Mouse (Mus musculus) embryonic facial prominence, embryonic 12.5 days (tissue): ENCODE measurements around the gene Bdp1. TPM values are rescaled to one million over a fixed set of nuclear protein-coding genes. Genes with fewer than 3 reads are reported as not detected.
"Not testable (repeated sequence)": the region's sequence is repeated elsewhere in the genome, so short reads cannot be mapped to it uniquely, and the experiment has no call there.

Source experiments
- ATAC-seq: fragments of 200-750 bp; cut with Nextera tagmentation; 2 replicates; pipeline ENCODE4 v1.8.0; 2017; ENCODE audit not compliant: insufficient number of reproducible peaks, insufficient read depth, low FRiP score, low TSS enrichment
- H3K27ac ChIP-seq: fragments of 300-500 bp; sonication (generic); 2 replicates; pipeline ENCODE4 v1.5.1; 2016; ENCODE audit warnings: mild to moderate bottlenecking
- H3K27me3 ChIP-seq: fragments of 300-500 bp; sonication (generic); 2 replicates; pipeline ENCODE4 v1.6.1; 2016; ENCODE audit warnings: mild to moderate bottlenecking, moderate library complexity
- H3K36me3 ChIP-seq: fragments of 300-500 bp; sonication (generic); 2 replicates; pipeline ENCODE4 v1.6.1; 2016; ENCODE audit warnings: mild to moderate bottlenecking
- H3K4me1 ChIP-seq: fragments of 300-500 bp; sonication (generic); 2 replicates; pipeline ENCODE4 v1.6.1; 2016
- H3K4me2 ChIP-seq: fragments of 300-500 bp; sonication (generic); replicated peaks from 2 replicates; pipeline ENCODE4 v1.6.1; 2016; ENCODE audit warnings: mild to moderate bottlenecking, moderate library complexity
- H3K4me3 ChIP-seq: fragments of 300-500 bp; sonication (generic); 2 replicates; pipeline ENCODE4 v1.5.1; 2016; ENCODE audit warnings: mild to moderate bottlenecking
- H3K9ac ChIP-seq: fragments of 300-500 bp; sonication (generic); 2 replicates; pipeline ENCODE4 v1.6.1; 2016; ENCODE audit warnings: mild to moderate bottlenecking, moderate library complexity
- H3K9me3 ChIP-seq: fragments of 300-500 bp; sonication (generic); 2 replicates; pipeline ENCODE4 v1.6.1; 2016; ENCODE audit warnings: mild to moderate bottlenecking, moderate library complexity
- whole genome bisulfite sequencing: fragments of 180-500 bp; shearing (Covaris S2); methylation state at CpG from one replicate; pipeline ENCODE4 v1.1.7; 2016; 5-methylcytosine and 5-hydroxymethylcytosine counted together
- polyA plus RNA-seq: library from polyadenylated mRNA; unstranded; fragments of >200 nt; fragmentation: Nextera tagmentation; extraction: Ambion mirVana; gene quantifications from 2 replicates; pipeline ENCODE4 v1.2.1, GENCODE M21; 2016

The Bdp1 gene
- polyA plus RNA-seq, 1 experiment from 2014 or later, result 35.6 TPM

GRCm38 (mm10) chr13:100071473-100071872 lies 32.4 kb downstream of the Bdp1 start:
- Histone ChIP-seq H3K4me3 (no peak overlapping the region), H3K4me2 (no peak overlapping the region), H3K36me3 (peaks cover 66% of the 10 kb centered on the region), H3K9ac (no peak overlapping the region), H3K27me3 (no peaks in the 10 kb centered on the region), H3K9me3 (no peaks in the 10 kb centered on the region), H3K27ac (no peak overlapping the region), H3K4me1 (no peaks in the 10 kb centered on the region)
- no peak for ATAC-seq
- 90% methylated on average over 8 of the region's 8 CpGs for WGBS

- Histone ChIP-seq H3K9ac (no peak overlapping the region), H3K4me3 (no peak overlapping the region), H3K36me3 (peaks cover 56% of the 10 kb centered on the region), H3K27ac (no peak overlapping the region), H3K4me2 (no peak overlapping the region), H3K4me1 (no peaks in the 10 kb centered on the region), H3K27me3 (no peaks in the 10 kb centered on the region), H3K9me3 (no peaks in the 10 kb centered on the region)
- ATAC-seq, result no peak
- 85% methylated on average over 6 of the region's 6 CpGs for WGBS
Measured at GRCm38 (mm10) chr13:100067821-100068220, 36.0 kb downstream of the Bdp1 start.

DNA sequence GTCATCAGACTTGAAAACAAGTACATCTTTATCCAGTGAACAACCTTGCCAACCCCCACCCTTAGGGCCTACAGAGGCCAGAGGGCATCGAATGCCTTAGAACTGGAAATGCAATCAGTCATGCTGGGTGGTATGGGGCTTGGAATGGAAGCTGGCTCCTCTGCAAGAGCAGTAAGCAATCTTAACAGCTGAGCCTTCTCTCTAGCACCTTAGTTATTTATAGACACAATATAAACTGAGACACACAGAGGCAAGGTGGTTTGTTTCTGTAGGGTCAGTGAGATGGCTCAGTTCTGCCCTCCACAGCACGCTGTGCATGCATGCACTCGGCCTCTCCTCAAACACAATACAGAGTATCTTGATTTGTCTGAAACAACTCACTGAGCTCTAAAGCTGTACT lies 39.9 kb downstream of the Bdp1 start:
- no peaks in the 10 kb centered on the region for H3K27me3 ChIP-seq
- H3K9ac ChIP-seq, result no peak overlapping the region
- peaks cover 62% of the 10 kb centered on the region for H3K36me3 ChIP-seq
- no peak for ATAC-seq
- no peaks in the 10 kb centered on the region for H3K9me3 ChIP-seq
- no peak overlapping the region for H3K4me3 ChIP-seq
- WGBS, result 94% methylated on average over 3 of the region's 3 CpGs
- no peak overlapping the region for H3K27ac ChIP-seq
- no peaks in the 10 kb centered on the region for H3K4me1 ChIP-seq
- H3K4me2 ChIP-seq, result no peak overlapping the region

- H3K27ac ChIP-seq, ATAC-seq, H3K4me1 ChIP-seq, H3K4me2 ChIP-seq, H3K4me3 ChIP-seq, H3K27me3 ChIP-seq, H3K9ac ChIP-seq, H3K9me3 ChIP-seq: not testable (repeated sequence)
- WGBS, result 96% methylated on average over 8 of the region's 8 CpGs
- peaks cover 74% of the 10 kb centered on the region for H3K36me3 ChIP-seq
Measured at GRCm38 (mm10) chr13:100057738-100058137, 46.1 kb downstream of the Bdp1 start.

GRCm38 (mm10) chr13:100026013-100026412 lies 77.9 kb downstream of the Bdp1 start:
- no peak overlapping the region for H3K4me3 ChIP-seq
- ATAC-seq, result no peak
- peaks cover 59% of the 10 kb centered on the region for H3K36me3 ChIP-seq
- no peaks in the 10 kb centered on the region for H3K4me1 ChIP-seq
- WGBS, result 87% methylated on average over 6 of the region's 6 CpGs
- H3K27me3 ChIP-seq, result no peaks in the 10 kb centered on the region
- no peak overlapping the region for H3K4me2 ChIP-seq
- no peak overlapping the region for H3K9ac ChIP-seq
- no peaks in the 10 kb centered on the region for H3K9me3 ChIP-seq
- no peak overlapping the region for H3K27ac ChIP-seq

GRCm38 (mm10) chr13:100016891-100017290 lies 87.0 kb downstream of the Bdp1 start:
- no peak for ATAC-seq
- WGBS, result 88% methylated on average over 9 of the region's 9 CpGs
- no peak overlapping the region for H3K9ac ChIP-seq
- no peak overlapping the region for H3K4me2 ChIP-seq
- no peaks in the 10 kb centered on the region for H3K27me3 ChIP-seq
- H3K4me3 ChIP-seq, result no peak overlapping the region
- H3K9me3 ChIP-seq, result no peaks in the 10 kb centered on the region
- H3K36me3 ChIP-seq, result peaks cover 4% of the 10 kb centered on the region; the same call in 1 of the 2 replicates
- peaks cover 14% of the 10 kb centered on the region; the same call in 1 of the 2 replicates for H3K4me1 ChIP-seq
- no peak overlapping the region for H3K27ac ChIP-seq

GRCm38 (mm10) chr13:100015937-100016336 lies 87.9 kb downstream of the Bdp1 start:
- peak; percentile 17; the same call in 1 of the 2 replicates for ATAC-seq
- Histone ChIP-seq H3K4me3 (peak overlapping the region; percentile 80), H3K9ac (peak overlapping the region; percentile 77), H3K9me3 (no peaks in the 10 kb centered on the region), H3K27ac (peak overlapping the region; percentile 60; the same call in 1 of the 2 replicates), H3K27me3 (no peaks in the 10 kb centered on the region), H3K4me1 (peaks cover 14% of the 10 kb centered on the region; the same call in 1 of the 2 replicates), H3K36me3 (peaks cover 4% of the 10 kb centered on the region; the same call in 1 of the 2 replicates), H3K4me2 (peak overlapping the region; percentile 85)
- 9% methylated on average over 8 of the region's 8 CpGs for WGBS

DNA sequence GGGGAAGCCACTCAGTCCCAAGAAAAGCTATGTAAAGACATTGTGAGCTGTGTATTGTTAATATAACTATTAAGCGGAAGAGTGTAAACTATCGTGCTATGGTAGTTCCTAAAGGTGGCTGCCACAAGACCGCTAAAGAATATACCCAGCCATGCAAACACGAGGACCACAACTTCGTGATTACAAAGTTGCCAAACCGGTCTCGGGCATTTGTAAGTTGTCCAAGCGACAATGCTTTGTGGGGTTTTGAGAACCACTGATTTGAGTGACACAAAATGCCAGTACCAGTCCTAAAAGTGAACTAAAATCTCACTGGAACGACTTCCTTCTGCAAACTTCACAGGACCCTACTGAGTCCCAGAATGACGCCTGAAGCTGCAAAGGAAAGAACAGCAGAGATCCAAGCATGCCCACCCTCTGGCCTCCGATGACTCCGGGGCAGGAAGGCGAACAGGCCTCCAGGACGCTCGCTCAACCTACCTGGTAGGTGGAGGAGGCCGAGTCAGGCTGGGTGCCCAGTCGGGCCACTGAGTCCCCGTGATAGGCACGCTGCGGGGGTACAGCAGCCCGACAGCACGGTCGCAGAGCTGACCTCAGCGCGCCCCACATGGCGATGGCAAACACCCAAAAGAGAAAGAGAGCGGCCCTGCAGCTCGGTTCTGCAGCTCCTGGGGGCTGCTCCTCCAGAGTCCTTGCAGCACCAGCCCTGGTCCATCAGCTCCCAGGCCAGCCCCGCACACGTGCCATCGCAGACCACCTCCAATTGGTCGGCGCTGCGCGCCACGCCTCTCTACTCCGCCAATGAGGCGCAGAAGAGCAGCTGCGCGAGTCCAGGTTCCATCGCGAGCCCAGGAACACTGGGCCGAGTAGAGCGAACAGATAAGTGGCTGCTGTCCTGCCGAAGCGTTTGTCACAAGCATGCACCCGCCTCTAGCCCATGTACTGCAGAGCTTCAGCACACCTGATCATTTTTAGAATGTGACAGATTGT lies 88.7 kb downstream of the Bdp1 start, which contains the start of gene Mccc2:
TSS of gene Mccc2 (minus strand) at position 734 of the 990 bp plus-strand sequence.
- WGBS, result 4% methylated on average over 46 of the region's 47 CpGs
- peak within 1 kb of the TSS; percentile 85 for H3K4me2 ChIP-seq
- peak within 1 kb of the TSS; percentile 80 for H3K4me3 ChIP-seq
- peak; percentile 100 for ATAC-seq
- H3K4me1 ChIP-seq, result peaks cover 14% of the 10 kb centered on the region; the same call in 1 of the 2 replicates
- H3K9ac ChIP-seq, result peak within 1 kb of the TSS; percentile 77
- H3K27ac ChIP-seq, result peak within 1 kb of the TSS; percentile 60; the same call in 1 of the 2 replicates
- H3K9me3 ChIP-seq, result no peaks in the 10 kb centered on the region
- peaks cover under 1% of the 10 kb centered on the region; the same call in 1 of the 2 replicates for H3K36me3 ChIP-seq
- no peaks in the 10 kb centered on the region for H3K27me3 ChIP-seq

DNA sequence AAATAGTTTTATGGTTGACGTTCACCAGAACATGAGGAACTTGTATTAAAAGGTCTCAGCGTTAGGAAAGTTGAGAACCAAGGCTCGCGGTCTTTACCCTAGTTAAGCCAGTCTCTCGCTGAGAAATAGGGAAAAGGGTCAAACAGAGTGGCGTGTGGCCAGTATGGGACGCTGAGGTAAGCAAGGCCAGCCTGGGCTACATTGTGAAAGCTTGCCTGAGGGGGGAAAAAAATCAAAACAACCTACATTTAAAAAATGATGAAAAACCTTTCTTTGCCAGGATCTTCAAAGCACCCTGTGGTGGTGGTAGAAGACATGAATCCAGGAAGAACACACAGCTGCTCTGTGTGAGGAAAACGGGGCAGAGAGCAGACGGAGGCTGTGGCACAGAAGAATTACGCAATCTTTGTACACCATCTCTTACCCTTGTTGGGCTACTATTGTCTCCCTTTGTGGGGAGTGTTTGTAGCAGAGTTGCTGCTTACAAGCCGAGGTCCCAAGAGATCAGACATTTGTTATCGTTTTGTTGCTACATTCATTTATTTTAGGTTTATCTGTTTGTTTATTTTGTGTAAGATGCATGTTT lies 97.9 kb downstream of the Bdp1 start:
- H3K4me1 ChIP-seq, result no peaks in the 10 kb centered on the region
- no peak overlapping the region for H3K27ac ChIP-seq
- 89% methylated on average over 12 of the region's 12 CpGs for WGBS
- no peak overlapping the region for H3K4me3 ChIP-seq
- no peak for ATAC-seq
- H3K36me3 ChIP-seq, result no peaks in the 10 kb centered on the region
- H3K9me3 ChIP-seq, result no peaks in the 10 kb centered on the region
- H3K4me2 ChIP-seq, result no peak overlapping the region
- no peak overlapping the region for H3K9ac ChIP-seq
- H3K27me3 ChIP-seq, result no peaks in the 10 kb centered on the region

GRCm38 (mm10) chr13:100001790-100002196 lies 102.1 kb downstream of the Bdp1 start:
- Histone ChIP-seq H3K27ac (no peak overlapping the region), H3K36me3 (peaks cover under 1% of the 10 kb centered on the region; the same call in 1 of the 2 replicates), H3K4me1 (no peaks in the 10 kb centered on the region), H3K27me3 (no peaks in the 10 kb centered on the region), H3K9ac (no peak overlapping the region), H3K4me2 (no peak overlapping the region), H3K9me3 (no peaks in the 10 kb centered on the region), H3K4me3 (no peak overlapping the region)
- no peak for ATAC-seq
- 36% methylated on average over 5 of the region's 5 CpGs for WGBS

GRCm38 (mm10) chr13:99999078-99999477 lies 104.8 kb downstream of the Bdp1 start:
- WGBS, result 96% methylated on average over 3 of the region's 3 CpGs
- H3K4me2 ChIP-seq, result no peak overlapping the region
- H3K4me3 ChIP-seq, result no peak overlapping the region
- no peak for ATAC-seq
- no peak overlapping the region for H3K27ac ChIP-seq
- H3K9me3 ChIP-seq, result no peaks in the 10 kb centered on the region
- no peak overlapping the region for H3K9ac ChIP-seq
- no peaks in the 10 kb centered on the region for H3K27me3 ChIP-seq
- H3K36me3 ChIP-seq, result peaks cover 4% of the 10 kb centered on the region; the same call in 1 of the 2 replicates
- no peaks in the 10 kb centered on the region for H3K4me1 ChIP-seq
